In the genomic region with DNA sequence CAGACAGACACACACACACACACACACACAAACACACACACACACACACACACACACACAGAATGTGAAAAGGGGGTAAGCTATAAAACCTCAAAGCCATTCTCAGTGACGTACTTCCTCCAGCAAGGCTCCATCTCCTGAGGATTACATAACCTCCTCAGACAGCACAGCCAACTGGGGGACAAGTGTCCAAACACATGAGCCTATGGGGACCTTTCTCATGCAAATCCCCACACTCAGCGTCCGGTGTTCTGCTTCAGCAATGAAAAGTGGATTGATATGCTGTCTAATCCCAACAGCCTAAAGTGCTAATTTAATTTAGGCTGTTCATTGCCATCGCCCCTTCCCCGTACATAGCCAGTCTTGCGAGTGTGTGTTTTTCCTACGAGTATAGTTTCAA, we compare ENCODE assay signal across 21 mouse cellular contexts.
DNase-seq lines count a peak whose midpoint lies in the region; ATAC-seq lines count a peak whose summit lies in the region.
"Had no signal": no experiment of that assay in that cellular context is flagged by ENCODE, and none has a peak within 500 bp of the region (broad histone marks: within the 10 kb centered on the region; RNA-seq: fewer than 3 reads in every experiment).

No protein-coding gene starts in this region.

- intact Hi-C loops in heart, postnatal 25 days (cut with DNase I): no loop called here

- ATAC-seq in megakaryocyte-erythroid progenitor cell, adult 5-6 weeks (replicated peaks; ENCODE audit: low FRiP score, low TSS enrichment, poor library complexity, severe bottlenecking): no peak
- no peak for ATAC-seq in monocyte, adult 5-6 weeks (replicated peaks; ENCODE audit: insufficient number of reproducible peaks, low FRiP score, low TSS enrichment, poor library complexity, severe bottlenecking)
- ATAC-seq: CD4-positive, CD25-positive, alpha-beta regulatory T cell, adult 4 months; forebrain, embryonic 13.5 days; forebrain, embryonic 16.5 days; hindbrain, postnatal 0 days; inflammation-experienced regulatory T-cells, adult 6 months had no signal

- DNase-seq in heart, adult 11 months: peak; percentile 92
- no peak for DNase-seq in heart, postnatal 25 days (ENCODE audit: low spot score)
- peak; percentile 27 for DNase-seq in R1 (ENCODE audit: low read depth, low spot score)
- DNase-seq in adipocyte (ENCODE audit: low spot score): peak; percentile 36
- DNase-seq: adrenal gland, adult 8-10 months; cerebellum, adult 18-20 months; cerebellum, adult 9-10 months; cerebellum, postnatal 14 days; gastrocnemius, postnatal 10 days; gastrocnemius, postnatal 36 days; heart, adult 18-20 months; heart, postnatal 10 days; heart, postnatal 4 days; kidney, adult 11 months had no signal
